Mouse (Mus musculus): ENCODE results near the gene AC141477.1. TPM values are rescaled to one million over a fixed set of nuclear protein-coding genes. Genes with fewer than 3 reads are reported as not detected.

Gene AC141477.1
- total and polyA plus RNA-seq, 2 experiments from 2014 or later, result not detected

DNA sequence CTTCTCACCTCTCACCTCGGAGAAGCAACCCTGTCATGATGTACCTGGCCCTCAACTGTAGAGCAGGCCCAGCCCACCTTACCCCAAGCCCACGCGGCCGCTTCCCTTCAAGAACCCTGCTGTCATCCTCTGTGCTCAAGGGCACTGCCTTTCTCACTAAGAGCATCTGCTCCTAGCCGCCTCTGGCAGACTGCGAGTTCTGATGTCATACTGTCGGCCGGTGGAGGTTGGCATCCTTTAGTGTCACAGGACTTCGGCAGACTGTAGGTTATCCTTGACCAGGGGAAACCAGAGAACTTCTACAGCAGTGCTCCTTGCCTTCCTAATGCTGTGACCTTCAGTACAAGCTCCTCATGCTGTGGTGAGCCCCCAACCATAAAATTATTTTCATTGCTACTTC lies 49.1 kb downstream of the AC141477.1 start:
- Histone ChIP-seq H3K9ac (replicated peaks; ENCODE audit: low read length, poor library complexity, severe bottlenecking) (no peak overlapping the region), H3K9me3 (ENCODE audit: low read length) (no peaks in the 10 kb centered on the region), H3K36me3 (ENCODE audit: insufficient read depth, low read length) (peaks cover 24% of the 10 kb centered on the region), H3K27ac (ENCODE audit: low read depth, low read length) (no peak overlapping the region), H3K4me1 (ENCODE audit: insufficient read depth, low read length) (no peaks in the 10 kb centered on the region), H3K27me3 (ENCODE audit: insufficient read depth, low read length) (no peaks in the 10 kb centered on the region), H3K4me2 (ENCODE audit: low read depth, low read length, poor library complexity, severe bottlenecking) (no peak overlapping the region), H3K4me3 (ENCODE audit: low read depth, low read length) (no peak overlapping the region)
- no peak for ATAC-seq (ENCODE audit: low FRiP score)
- no peak for DNase-seq (ENCODE audit: low spot score)
- no peak for TF ChIP-seq CTCF (IDR thresholded peaks at IDR 0.05)
- 98% methylated on average over 9 of the region's 9 CpGs for WGBS

Other genes with a start within 250 kb of the AC141477.1 start
- gene Prmt2, start 202.6 kb downstream of the AC141477.1 start, total RNA-seq (2014; rRNA removed), result 173 and 174 TPM in 2 replicates
- 326 and 342 TPM in 2 replicates for gene Prmt2, start 202.6 kb downstream of the AC141477.1 start, polyA plus RNA-seq (2015; fragmentation: Nextera tagmentation; extraction: Ambion mirVana)
- gene S100b, start 186.6 kb downstream of the AC141477.1 start, total RNA-seq (2014; rRNA removed), result 8.9 and 12.9 TPM in 2 replicates
- 7.7 and 8.8 TPM in 2 replicates for gene S100b, start 186.6 kb downstream of the AC141477.1 start, polyA plus RNA-seq (2015; fragmentation: Nextera tagmentation; extraction: Ambion mirVana)
- gene Dip2a, start 95.2 kb downstream of the AC141477.1 start, total RNA-seq (2014; rRNA removed), result 57.0 and 60.7 TPM in 2 replicates
- gene Dip2a, start 95.2 kb downstream of the AC141477.1 start, polyA plus RNA-seq (2015; fragmentation: Nextera tagmentation; extraction: Ambion mirVana), result 11.5 and 12.9 TPM in 2 replicates
- gene Pcnt, start 2.3 kb upstream of the AC141477.1 start, total RNA-seq (2014; rRNA removed), result 12.8 and 14.5 TPM in 2 replicates
- gene Pcnt, start 2.3 kb upstream of the AC141477.1 start, polyA plus RNA-seq (2015; fragmentation: Nextera tagmentation; extraction: Ambion mirVana), result 3.4 and 3.9 TPM in 2 replicates
- not detected in 2 replicates for gene 2610028H24Rik, start 8.6 kb upstream of the AC141477.1 start, total RNA-seq (2014; rRNA removed)
- gene 2610028H24Rik, start 8.6 kb upstream of the AC141477.1 start, polyA plus RNA-seq (2015; fragmentation: Nextera tagmentation; extraction: Ambion mirVana), result not detected in 2 replicates
- 35.6 and 45.3 TPM in 2 replicates for gene Mcm3ap, start 28.5 kb upstream of the AC141477.1 start, total RNA-seq (2014; rRNA removed)
- 56.0 and 66.4 TPM in 2 replicates for gene Mcm3ap, start 28.5 kb upstream of the AC141477.1 start, polyA plus RNA-seq (2015; fragmentation: Nextera tagmentation; extraction: Ambion mirVana)
- gene Ybey, start 28.7 kb upstream of the AC141477.1 start, total RNA-seq (2014; rRNA removed), result 5.8 and 7.3 TPM in 2 replicates
- 4.1 and 4.5 TPM in 2 replicates for gene Ybey, start 28.7 kb upstream of the AC141477.1 start, polyA plus RNA-seq (2015; fragmentation: Nextera tagmentation; extraction: Ambion mirVana)
- 51.8 and 61.2 TPM in 2 replicates for gene Lss, start 91.1 kb upstream of the AC141477.1 start, total RNA-seq (2014; rRNA removed)
- 26.4 and 28.4 TPM in 2 replicates for gene Lss, start 91.1 kb upstream of the AC141477.1 start, polyA plus RNA-seq (2015; fragmentation: Nextera tagmentation; extraction: Ambion mirVana)
- gene Spatc1l, start 121.8 kb upstream of the AC141477.1 start, total RNA-seq (2014; rRNA removed), result not detected in 2 replicates
- gene Spatc1l, start 121.8 kb upstream of the AC141477.1 start, polyA plus RNA-seq (2015; fragmentation: Nextera tagmentation; extraction: Ambion mirVana), result not detected in 2 replicates
- gene Ftcd, start 135.2 kb upstream of the AC141477.1 start, total RNA-seq (2014; rRNA removed), result 0.33 TPM in 1 of 2 replicates, not detected in the other
- 0.07 and 0.09 TPM in 2 replicates for gene Ftcd, start 135.2 kb upstream of the AC141477.1 start, polyA plus RNA-seq (2015; fragmentation: Nextera tagmentation; extraction: Ambion mirVana)
- 31.5 and 32.6 TPM in 2 replicates for gene Col6a2, start 183.2 kb upstream of the AC141477.1 start, total RNA-seq (2014; rRNA removed)
- gene Col6a2, start 183.2 kb upstream of the AC141477.1 start, polyA plus RNA-seq (2015; fragmentation: Nextera tagmentation; extraction: Ambion mirVana), result 18.4 and 19.1 TPM in 2 replicates

Data from midbrain, postnatal 0 days (tissue).